ENCODE assay signal across 9 mouse cellular contexts in genomic region chr15:77343527-77344091, GRCm38 (mm10). TPM values are rescaled to one million over a fixed set of nuclear protein-coding genes. Genes with fewer than 3 reads are reported as not detected.
DNase-seq lines count a peak whose midpoint lies in the region; ATAC-seq and TF ChIP-seq lines count a peak whose summit lies in the region.
"Had no signal": no experiment of that assay in that cellular context is flagged by ENCODE, and none has a peak within 500 bp of the region (broad histone marks: within the 10 kb centered on the region; RNA-seq: fewer than 3 reads in every experiment).

No protein-coding gene starts in this region.

- intact Hi-C loops in left cerebral cortex, adult 2 months (cut with DNase I): loop anchor here (2.0 kb wide), 1 partner anchor 25 kb away; no protein-coding TSS in a partner anchor

- ATAC-seq in CD4-positive, CD25-positive, alpha-beta regulatory T cell, adult 4 months: no peak
- peak; percentile 76 for ATAC-seq in frontal cortex, adult (ENCODE audit: low TSS enrichment)
- ATAC-seq in hindbrain, embryonic 11.5 days (ENCODE audit: low FRiP score): peak; percentile 75
- ATAC-seq in megakaryocyte, adult 5-6 weeks (ENCODE audit: poor library complexity, severe bottlenecking): 0 out of 2 replicates have a peak, but pooled peaks have one; percentile 21

- peak overlapping the region; percentile 78 for H3K27ac ChIP-seq in hindbrain, embryonic 11.5 days (ENCODE audit: low read depth, low read length)
- no peak overlapping the region for H3K27ac ChIP-seq in left cerebral cortex, adult 2 months

- peak; percentile 43 for DNase-seq in CD4-positive, CD25-positive, alpha-beta regulatory T cell, adult 2 months (ENCODE audit: low read depth, low spot score)
- peak; percentile 70 for DNase-seq in cerebellum, adult 9-10 months
- peak; percentile 90 for DNase-seq in hindbrain, embryonic 11.5 days (ENCODE audit: low spot score)
- DNase-seq in left cerebral cortex, adult 2 months (ENCODE audit: extremely low spot score in 1 of 2, low spot score in 2 of 2): peak; percentile 62 to 65
- DNase-seq in right cerebral cortex, postnatal 14 days: peak; percentile 71

- H3K9ac ChIP-seq in hindbrain, embryonic 11.5 days (ENCODE audit: low read depth, low read length): peak overlapping the region; percentile 55

- H3K4me2 ChIP-seq in hindbrain, embryonic 11.5 days (replicated peaks; ENCODE audit: low read depth, low read length): peak overlapping the region; percentile 32

- peak; percentile 85 for TF ChIP-seq CTCF in left cerebral cortex, adult 2 months (IDR thresholded peaks at IDR 0.05)

- H3K9me3 ChIP-seq in hindbrain, embryonic 11.5 days (ENCODE audit: control insufficient read depth, low read length): no peaks in the 10 kb centered on the region
- H3K9me3 ChIP-seq: megakaryocyte, embryonic 14.5 days had no signal

- WGBS in hindbrain, embryonic 11.5 days: 9% methylated on average over 13 of the region's 13 CpGs

- no peaks in the 10 kb centered on the region for H3K36me3 ChIP-seq in hindbrain, embryonic 11.5 days (ENCODE audit: control insufficient read depth, insufficient read depth, low read length)

- no peak overlapping the region; the same call in 1 of the 2 replicates for H3K4me3 ChIP-seq in hindbrain, embryonic 11.5 days (ENCODE audit: low read depth, low read length)
- H3K4me3 ChIP-seq in left cerebral cortex, adult 2 months: peak overlapping the region; percentile 39
- H3K4me3 ChIP-seq: megakaryocyte, embryonic 14.5 days had no signal

- peaks cover 7% of the 10 kb centered on the region; the same call in 1 of the 2 replicates for H3K4me1 ChIP-seq in hindbrain, embryonic 11.5 days (replicated peaks; ENCODE audit: control insufficient read depth, insufficient read depth, low read length)

- no peaks in the 10 kb centered on the region for H3K27me3 ChIP-seq in hindbrain, embryonic 11.5 days (ENCODE audit: control insufficient read depth, insufficient read depth, low read length)

RNA-seq across cellular contexts. Expression of gene Rbfox2, which starts 36.8 kb away (rescaled TPM):
- polyA plus RNA-seq in CD4-positive, CD25-positive, alpha-beta regulatory T cell, adult 4 months (2017; shearing (Covaris generic)): not detected
- 115 and 142 TPM in 2 replicates for polyA plus RNA-seq in hindbrain, embryonic 11.5 days (2014; fragmentation: Nextera tagmentation; extraction: Ambion mirVana)
- 100 to 1,000 TPM; 248 to 258 TPM for total RNA-seq in left cerebral cortex, adult 2 months (2021)
- 0.13 TPM in 1 of 2 replicates, not detected in the other for total RNA-seq in megakaryocyte, adult 5-6 weeks (2015)
- 0.12 and 0.51 TPM in 2 replicates for total RNA-seq in megakaryocyte, adult 5-6 weeks (2017)

RNA-seq across cellular contexts. Expression of gene Apol7a, which starts 55.3 kb away (rescaled TPM):
- not detected for polyA plus RNA-seq in CD4-positive, CD25-positive, alpha-beta regulatory T cell, adult 4 months (2017; shearing (Covaris generic))
- polyA plus RNA-seq in hindbrain, embryonic 11.5 days (2014; fragmentation: Nextera tagmentation; extraction: Ambion mirVana): not detected in 2 replicates
- total RNA-seq in left cerebral cortex, adult 2 months (2021): under 1 TPM; 0.30 to 0.32 TPM
- not detected in 2 replicates for total RNA-seq in megakaryocyte, adult 5-6 weeks (2015)
- not detected in 2 replicates for total RNA-seq in megakaryocyte, adult 5-6 weeks (2017)

Comparison
In these comparisons a context has a peak if more than half of its experiments do, and no peak if none do; other contexts are left out.
1. RNA of gene Rbfox2, which starts 36.8 kb away (total RNA-seq): 248 to 258 TPM in left cerebral cortex, adult 2 months; 0.12 to 0.51 TPM in megakaryocyte, adult 5-6 weeks; every median in the first group is over 100 times any median in the second.
2. Peak in every context shown above with its lines, with median percentiles within 50 percentile points of each other: DNase-seq.